Comparison of ENCODE assay signal across 20 mouse cellular contexts in the genomic region with DNA sequence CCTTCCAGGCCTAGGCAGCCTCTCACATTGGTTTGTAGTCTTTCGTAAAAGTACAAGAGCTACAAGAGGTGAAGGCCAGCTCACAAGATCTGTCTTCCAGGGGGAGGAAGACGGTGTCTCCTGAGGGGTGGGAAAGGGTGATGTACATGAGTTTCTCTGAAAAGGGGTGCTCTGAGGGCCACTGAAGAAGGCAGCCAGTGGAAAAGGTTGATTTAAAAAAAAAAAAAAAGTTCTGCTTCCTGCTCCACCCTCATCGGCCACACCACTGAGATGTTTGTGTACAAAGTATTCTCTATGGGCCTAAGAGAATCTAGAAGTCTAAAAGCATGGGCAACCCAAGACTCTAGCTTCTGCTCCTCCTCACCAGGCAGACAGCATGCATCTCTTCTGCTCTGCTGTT. TPM values are rescaled to one million over a fixed set of nuclear protein-coding genes. Genes with fewer than 3 reads are reported as not detected.
DNase-seq lines count a peak whose midpoint lies in the region; ATAC-seq and TF ChIP-seq lines count a peak whose summit lies in the region.
"Had no signal": no experiment of that assay in that cellular context is flagged by ENCODE, and none has a peak within 500 bp of the region (broad histone marks: within the 10 kb centered on the region; RNA-seq: fewer than 3 reads in every experiment).

A gene (minus strand): TSS at position 156 of the 400 bp plus-strand sequence.

- no peak within 1 kb of the TSS for H3K4me2 ChIP-seq in kidney, embryonic 16.5 days (replicated peaks; ENCODE audit: low read depth, low read length)
- no peak within 1 kb of the TSS for H3K4me2 ChIP-seq in hindbrain, embryonic 12.5 days (replicated peaks)
- H3K4me2 ChIP-seq: hindbrain, embryonic 13.5 days; liver, embryonic 11.5 days had no signal

- TF ChIP-seq CTCF in bone marrow, adult 2 months (IDR thresholded peaks at IDR 0.05; ENCODE audit: control insufficient read depth, insufficient read depth, low read length) = no peak

- ATAC-seq in kidney, embryonic 16.5 days (ENCODE audit: low FRiP score, low TSS enrichment) = no peak
- no peak for ATAC-seq in hindbrain, embryonic 12.5 days (ENCODE audit: low FRiP score)
- ATAC-seq: Patski had no signal

- no peaks in the 10 kb centered on the region for H3K27me3 ChIP-seq in splenic B cell, adult 2 months (ENCODE audit: control insufficient read depth, insufficient read depth, low read length, poor library complexity, severe bottlenecking)
- no peaks in the 10 kb centered on the region for H3K27me3 ChIP-seq in kidney, embryonic 16.5 days (ENCODE audit: insufficient read depth, low read length)
- no peaks in the 10 kb centered on the region for H3K27me3 ChIP-seq in hindbrain, embryonic 12.5 days
- H3K27me3 ChIP-seq: hindbrain, embryonic 13.5 days; Patski had no signal

- H3K4me1 ChIP-seq in bone marrow, adult 2 months (ENCODE audit: control insufficient read depth, insufficient read depth, low read length) = no peaks in the 10 kb centered on the region; the same call in 1 of the 2 replicates
- H3K4me1 ChIP-seq in kidney, embryonic 16.5 days (ENCODE audit: insufficient read depth, low read length) = no peaks in the 10 kb centered on the region
- 0 out of 2 replicates have a peak, but pooled peaks cover 4% of the 10 kb centered on the region for H3K4me1 ChIP-seq in hindbrain, embryonic 12.5 days
- H3K4me1 ChIP-seq: hindbrain, embryonic 13.5 days had no signal

- no peak for TF ChIP-seq POLR2A in bone marrow, adult 2 months (IDR thresholded peaks at IDR 0.05; ENCODE audit: borderline replicate concordance, control insufficient read depth, low read depth, low read length)

- peak within 1 kb of the TSS; percentile 58 for H3K4me3 ChIP-seq in bone marrow, adult 2 months (replicated peaks; ENCODE audit: control insufficient read depth, low read depth, low read length)
- H3K4me3 ChIP-seq in kidney, embryonic 16.5 days (ENCODE audit: low read length) = no peak within 1 kb of the TSS
- no peak within 1 kb of the TSS for H3K4me3 ChIP-seq in hindbrain, embryonic 12.5 days
- H3K4me3 ChIP-seq: hindbrain, embryonic 13.5 days; midbrain, embryonic 10.5 days had no signal

- H3K36me3 ChIP-seq in splenic B cell, adult 2 months (ENCODE audit: control insufficient read depth, insufficient read depth, low read length, poor library complexity, severe bottlenecking) = peaks cover 9% of the 10 kb centered on the region
- no peaks in the 10 kb centered on the region for H3K36me3 ChIP-seq in kidney, embryonic 16.5 days (ENCODE audit: insufficient read depth, low read length)
- H3K36me3 ChIP-seq in hindbrain, embryonic 12.5 days = no peaks in the 10 kb centered on the region
- H3K36me3 ChIP-seq: hindbrain, embryonic 13.5 days; midbrain, embryonic 10.5 days had no signal

- no peak within 1 kb of the TSS for H3K9ac ChIP-seq in kidney, embryonic 16.5 days (replicated peaks; ENCODE audit: low read length)
- no peak within 1 kb of the TSS for H3K9ac ChIP-seq in hindbrain, embryonic 12.5 days
- H3K9ac ChIP-seq: hindbrain, embryonic 13.5 days had no signal

- H3K9me3 ChIP-seq in kidney, embryonic 16.5 days (ENCODE audit: low read length) = no peaks in the 10 kb centered on the region
- no peaks in the 10 kb centered on the region for H3K9me3 ChIP-seq in hindbrain, embryonic 12.5 days (replicated peaks)
- H3K9me3 ChIP-seq: hindbrain, embryonic 13.5 days; midbrain, embryonic 10.5 days had no signal

- 51% methylated on average over 3 of the region's 3 CpGs for WGBS in bone marrow, adult 2 months
- 83% methylated on average over 3 of the region's 3 CpGs for WGBS in kidney, embryonic 16.5 days
- WGBS in hindbrain, embryonic 12.5 days = 89% methylated on average over 3 of the region's 3 CpGs

- H3K27ac ChIP-seq in bone marrow, adult 2 months (ENCODE audit: control insufficient read depth, insufficient read depth, low read depth, low read length, poor library complexity) = peak within 1 kb of the TSS; percentile 69
- no peak within 1 kb of the TSS for H3K27ac ChIP-seq in kidney, embryonic 16.5 days (ENCODE audit: low read length)
- no peak within 1 kb of the TSS for H3K27ac ChIP-seq in hindbrain, embryonic 12.5 days
- H3K27ac ChIP-seq: hindbrain, embryonic 13.5 days; midbrain, embryonic 10.5 days had no signal

- DNase-seq in lung, postnatal 25 days (ENCODE audit: low spot score) = peak; percentile 18
- DNase-seq in lung, postnatal 4 days = no peak
- DNase-seq in CD4-positive, CD25-positive, alpha-beta regulatory T cell, adult 2 months (ENCODE audit: low read depth, low spot score) = peak; percentile 78
- DNase-seq in splenic B cell, adult 2 months (ENCODE audit: low read depth, low spot score) = peak; percentile 55
- DNase-seq: cerebellum, adult 8-10 months; kidney, adult 11 months; kidney, postnatal 4 days; layer of hippocampus, postnatal 36 days; left cerebral cortex, postnatal 4 days; right cerebral cortex, postnatal 4 days had no signal

RNA-seq across cellular contexts. Expression of the gene that starts here (rescaled TPM):
- 15.3 and 36.7 TPM in 2 replicates for polyA plus RNA-seq in bone marrow, adult 2 months (2011; ENCODE audit: insufficient read depth, insufficient read length, low replicate concordance, missing spikeins)
- polyA plus RNA-seq in kidney, embryonic 16.5 days (2015; fragmentation: Nextera tagmentation; extraction: Ambion mirVana) = 0.19 TPM in 1 of 2 replicates, not detected in the other
- polyA plus RNA-seq in hindbrain, embryonic 12.5 days (2016; fragmentation: Nextera tagmentation; extraction: Ambion mirVana) = not detected in 2 replicates
- polyA plus RNA-seq: embryonic facial prominence, embryonic 14.5 days; forebrain, embryonic 11.5 days; heart, embryonic 14.5 days; hindbrain, embryonic 13.5 days; midbrain, embryonic 10.5 days; Patski had no signal

Comparison
In these comparisons a context has a peak if more than half of its experiments do, and no peak if none do; other contexts are left out.
1. RNA of the gene that starts here (polyA plus RNA-seq): 15.3 to 36.7 TPM in bone marrow, adult 2 months; 0.19 TPM in kidney, embryonic 16.5 days and not detected in hindbrain, embryonic 12.5 days; every median in the first group is over 10 times any median in the second.
2. DNase-seq: peak in lung, postnatal 25 days (single experiment), CD4-positive, CD25-positive, alpha-beta regulatory T cell, adult 2 months (single experiment) and splenic B cell, adult 2 months (single experiment); none in lung, postnatal 4 days (0 of 2).